Mouse (Mus musculus) thymus, adult 2 months (tissue): Measurements from ENCODE around the gene Htra2. TPM values are rescaled to one million over a fixed set of nuclear protein-coding genes. Genes with fewer than 3 reads are reported as not detected.

ENCODE experiments used
- DNase-seq: peaks from one replicate; pipeline ENCODE4 v3.0.0; 2021
- H3K27ac ChIP-seq: fragments of 200-500 bp; 2 replicates; pipeline ENCODE4 v1.5.1; 2012; ENCODE audit warnings: low read length, control low read depth; ENCODE audit not compliant: control insufficient read depth, insufficient read depth
- H3K27me3 ChIP-seq: fragments of 200-500 bp; 2 replicates; pipeline ENCODE4 v1.6.1; 2012; ENCODE audit warnings: mild to moderate bottlenecking, low read length, moderate library complexity, mixed read lengths; ENCODE audit not compliant: control insufficient read depth, insufficient read depth
- H3K36me3 ChIP-seq: fragments of 200-500 bp; 2 replicates; pipeline ENCODE4 v1.6.1; 2012; ENCODE audit warnings: mild to moderate bottlenecking, low read length, moderate library complexity; ENCODE audit not compliant: control insufficient read depth, insufficient read depth
- H3K4me1 ChIP-seq: fragments of 200-500 bp; replicated peaks from 2 replicates; pipeline ENCODE4 v1.6.1; 2012; ENCODE audit warnings: low read length; ENCODE audit not compliant: control insufficient read depth, insufficient read depth
- H3K4me3 ChIP-seq: fragments of 200-500 bp; 2 replicates; pipeline ENCODE4 v1.5.1; 2012; ENCODE audit warnings: mild to moderate bottlenecking, low read length, control low read depth, moderate library complexity; ENCODE audit not compliant: control insufficient read depth, insufficient read depth
- CTCF ChIP-seq: fragments of 200-500 bp; IDR thresholded peaks from 2 replicates; pipeline ENCODE4 v1.5.1; 2012; ENCODE audit warnings: mild to moderate bottlenecking, control low read depth, low read length, moderate library complexity, borderline replicate concordance; ENCODE audit not compliant: control insufficient read depth, poor library complexity, insufficient read depth; ENCODE audit errors: extremely low read depth
- POLR2A ChIP-seq: fragments of 200-500 bp; IDR thresholded peaks from 2 replicates; pipeline ENCODE4 v1.6.1; 2012; ENCODE audit warnings: mild to moderate bottlenecking, low read length, control low read depth, moderate library complexity; ENCODE audit not compliant: control insufficient read depth, poor library complexity, insufficient read depth; ENCODE audit errors: extremely low read depth
- WGBS: fragments of 180-500 bp; shearing (Covaris S2); methylation state at CpG from one replicate; pipeline ENCODE4 v1.1.7; 2018; 5-methylcytosine and 5-hydroxymethylcytosine counted together
- polyA plus RNA-seq: library from polyadenylated mRNA; depleted of rRNA; stranded (reverse); fragments of >200 nt; gene quantifications from 2 replicates; pipeline ENCODE4 v1.2.3, GENCODE M21; 2012; rRNA removed

The Htra2 gene
- polyA plus RNA-seq, 1 experiment: 64.6 TPM

DNA sequence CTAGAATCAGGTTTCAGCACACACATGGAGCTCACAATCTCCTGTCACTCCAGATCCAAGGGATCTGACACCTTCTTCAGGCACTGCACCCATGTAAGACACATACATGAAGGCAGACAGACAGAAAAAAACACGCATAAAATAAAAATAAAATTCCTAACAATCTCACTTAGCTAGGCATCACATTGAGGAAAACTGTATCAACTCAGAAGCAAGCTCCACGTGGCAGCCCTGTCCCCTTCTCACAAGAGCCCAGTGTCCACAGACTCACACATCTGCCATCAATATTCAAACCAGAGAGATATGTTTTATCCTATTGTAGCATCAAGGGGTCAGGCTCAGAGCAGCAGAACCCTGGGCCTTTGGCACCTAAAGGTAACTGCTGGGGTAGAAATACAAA, 50.8 kb downstream of the Htra2 start:
- no peak overlapping the region for H3K4me3 ChIP-seq
- DNase-seq: no peak
- TF ChIP-seq POLR2A (no peak), CTCF (no peak)
- H3K4me1 ChIP-seq: peaks cover 4% of the 10 kb centered on the region
- no peaks in the 10 kb centered on the region for H3K27me3 ChIP-seq
- WGBS: 62% methylated on average over 2 of the region's 2 CpGs
- H3K27ac ChIP-seq: no peak overlapping the region
- H3K36me3 ChIP-seq: no peaks in the 10 kb centered on the region

DNA sequence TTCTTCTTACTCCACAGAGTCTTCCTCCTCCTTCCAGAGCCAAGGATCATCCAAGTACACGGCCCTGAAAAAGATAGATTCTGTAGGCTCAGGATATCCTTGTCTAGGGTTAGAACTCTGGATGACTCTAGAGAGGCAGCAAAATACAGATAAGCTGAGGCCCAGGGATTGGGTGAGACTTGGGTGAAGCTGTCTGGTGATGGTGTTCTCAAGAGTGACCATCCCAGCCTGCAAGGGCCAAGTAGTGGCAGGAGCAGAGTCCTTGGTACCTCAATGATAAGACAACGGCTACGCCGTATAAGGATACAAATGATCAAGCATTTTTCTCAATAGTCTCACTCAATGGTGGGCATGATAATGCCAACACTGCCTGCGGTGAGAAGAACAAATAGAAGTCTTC, 51.2 kb downstream of the Htra2 start:
- Histone ChIP-seq H3K4me3 (no peak overlapping the region), H3K27me3 (no peaks in the 10 kb centered on the region), H3K27ac (no peak overlapping the region), H3K36me3 (no peaks in the 10 kb centered on the region), H3K4me1 (peaks cover 4% of the 10 kb centered on the region)
- TF ChIP-seq POLR2A (no peak), CTCF (no peak)
- WGBS: 97% methylated on average over 5 of the region's 5 CpGs
- DNase-seq: no peak

DNA sequence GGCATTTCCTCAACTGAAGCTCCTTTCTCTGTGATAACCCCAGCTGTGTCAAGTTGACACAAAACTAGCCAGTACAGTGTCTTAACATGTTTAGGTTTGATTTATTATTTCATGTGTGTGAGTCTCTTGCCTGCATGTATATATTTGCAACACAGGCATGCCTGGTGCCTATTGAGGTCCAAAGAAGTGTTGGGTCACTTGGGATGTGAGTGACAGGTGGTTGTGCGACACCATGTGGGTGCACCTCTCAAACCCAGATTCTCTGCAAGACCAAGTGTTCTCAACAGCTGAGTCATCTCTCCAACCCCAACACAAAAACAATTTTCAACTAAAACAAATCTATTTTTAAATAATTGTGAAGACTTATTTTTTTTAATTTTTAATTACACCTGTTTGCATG, 52.0 kb downstream of the Htra2 start:
- WGBS: 93% methylated on average over 1 of the region's 1 CpGs
- no peak for TF ChIP-seq CTCF
- TF ChIP-seq POLR2A: no peak
- no peak for DNase-seq
- H3K36me3 ChIP-seq: no peaks in the 10 kb centered on the region
- no peak overlapping the region for H3K4me3 ChIP-seq
- no peak overlapping the region for H3K27ac ChIP-seq
- H3K4me1 ChIP-seq: peaks cover 4% of the 10 kb centered on the region
- H3K27me3 ChIP-seq: no peaks in the 10 kb centered on the region

Other genes with a start within 250 kb of the Htra2 start
- 3.0 and 3.3 TPM in 2 replicates for gene Sema4f, start 115.5 kb downstream of the Htra2 start, polyA plus RNA-seq
- 0.58 and 1.3 TPM in 2 replicates for gene M1ap, start 108.4 kb downstream of the Htra2 start, polyA plus RNA-seq
- gene Dok1, start 21.8 kb downstream of the Htra2 start, polyA plus RNA-seq: 19.9 and 21.9 TPM in 2 replicates
- gene Loxl3, start 21.1 kb downstream of the Htra2 start, polyA plus RNA-seq: 2.8 and 3.1 TPM in 2 replicates
- 867 and 886 TPM in 2 replicates for gene Aup1, start 752 bp downstream of the Htra2 start, polyA plus RNA-seq
- gene Dqx1, start 2.6 kb upstream of the Htra2 start, polyA plus RNA-seq: 3.6 and 4.4 TPM in 2 replicates
- 0.11 and 0.20 TPM in 2 replicates for gene Tlx2, start 15.0 kb upstream of the Htra2 start, polyA plus RNA-seq
- 24.4 and 25.5 TPM in 2 replicates for gene Pcgf1, start 22.6 kb upstream of the Htra2 start, polyA plus RNA-seq
- gene Lbx2, start 31.1 kb upstream of the Htra2 start, polyA plus RNA-seq: 2.1 and 2.6 TPM in 2 replicates
- gene Ccdc142, start 46.3 kb upstream of the Htra2 start, polyA plus RNA-seq: 18.9 and 19.6 TPM in 2 replicates
- 10.2 and 11.9 TPM in 2 replicates for gene Gm42688, start 46.3 kb upstream of the Htra2 start, polyA plus RNA-seq
- 67.2 and 83.6 TPM in 2 replicates for gene Mrpl53, start 53.8 kb upstream of the Htra2 start, polyA plus RNA-seq
- gene Mogs, start 60.2 kb upstream of the Htra2 start, polyA plus RNA-seq: 142 and 143 TPM in 2 replicates
- 227 and 265 TPM in 2 replicates for gene Wbp1, start 66.3 kb upstream of the Htra2 start, polyA plus RNA-seq
- 67.2 and 98.6 TPM in 2 replicates for gene Ino80b, start 70.2 kb upstream of the Htra2 start, polyA plus RNA-seq
- 40.5 and 41.3 TPM in 2 replicates for gene Rtkn, start 80.2 kb upstream of the Htra2 start, polyA plus RNA-seq
- 0.80 and 0.89 TPM in 2 replicates for gene Wdr54, start 101.1 kb upstream of the Htra2 start, polyA plus RNA-seq
- gene 1700003E16Rik, start 101.1 kb upstream of the Htra2 start, polyA plus RNA-seq: 0.19 and 0.38 TPM in 2 replicates
- gene Dctn1, start 110.6 kb upstream of the Htra2 start, polyA plus RNA-seq: 166 and 167 TPM in 2 replicates
- gene Slc4a5, start 164.6 kb upstream of the Htra2 start, polyA plus RNA-seq: 0.57 and 0.62 TPM in 2 replicates